Mouse (Mus musculus) C2C12 (cell line): ENCODE measurements around the gene Abhd2. TPM values are rescaled to one million over a fixed set of nuclear protein-coding genes. Genes with fewer than 3 reads are reported as not detected.

ENCODE experiments used
- H3K27me3 ChIP-seq: one replicate; pipeline ENCODE4 v1.6.1; 2011; ENCODE audit not compliant: control insufficient read depth, insufficient read depth, insufficient read length
- H3K36me3 ChIP-seq: one replicate; pipeline ENCODE4 v1.6.1; 2011; ENCODE audit not compliant: control insufficient read depth, insufficient read depth
- H3K4me3 ChIP-seq: one replicate; pipeline ENCODE4 v1.5.1; 2011; ENCODE audit warnings: mild to moderate bottlenecking, control low read depth; ENCODE audit not compliant: poor library complexity, insufficient read depth, severe bottlenecking
- H3K79me2 ChIP-seq: one replicate; pipeline ENCODE4 v1.6.1; 2011; ENCODE audit not compliant: control insufficient read depth, insufficient read depth
- H3K79me3 ChIP-seq: one replicate; pipeline ENCODE4 v1.6.1; 2011; ENCODE audit warnings: low read depth, control low read depth
- H3ac ChIP-seq: one replicate; pipeline ENCODE3; 2011; ENCODE audit warnings: low read depth; ENCODE audit not compliant: control insufficient read depth, insufficient read length
- CEBPB ChIP-seq: IDR thresholded peaks from one replicate; pipeline ENCODE4 v1.6.1; 2011; ENCODE audit warnings: low read depth, mild to moderate bottlenecking, control low read depth, moderate library complexity
- CTCF ChIP-seq: IDR thresholded peaks from one replicate; pipeline ENCODE4 v1.5.1; 2011; ENCODE audit not compliant: control insufficient read depth, insufficient read depth, insufficient read length
- FOSL1 ChIP-seq: IDR thresholded peaks from one replicate; pipeline ENCODE4 v1.8.0; 2011; ENCODE audit warnings: mild to moderate bottlenecking, low read length; ENCODE audit not compliant: poor library complexity, insufficient read depth, severe bottlenecking
- MAX ChIP-seq: IDR thresholded peaks from one replicate; pipeline ENCODE4 v1.6.1; 2011; ENCODE audit warnings: mild to moderate bottlenecking, control low read depth
- MYOD1 ChIP-seq: IDR thresholded peaks from one replicate; pipeline ENCODE4 v1.6.1; 2011; ENCODE audit warnings: low read depth; ENCODE audit not compliant: control insufficient read depth, insufficient read length
- MYOG ChIP-seq: IDR thresholded peaks from one replicate; pipeline ENCODE4 v1.6.1; 2011; ENCODE audit not compliant: control insufficient read depth, insufficient read length; ENCODE audit errors: extremely low read depth
- USF1 ChIP-seq: IDR thresholded peaks from one replicate; pipeline ENCODE4 v1.6.1; 2011; ENCODE audit warnings: low read depth, mild to moderate bottlenecking, control low read depth, moderate library complexity
- polyA plus RNA-seq: library from polyadenylated mRNA; unstranded; fragments of >200 nt; fragmentation: generic; extraction: Trizol; gene quantifications from one replicate; pipeline ENCODE4 v1.2.1, GENCODE M21; 2012; ENCODE audit warnings: missing spikeins

The Abhd2 gene
- polyA plus RNA-seq, 1 experiment: 28.3 TPM

DNA sequence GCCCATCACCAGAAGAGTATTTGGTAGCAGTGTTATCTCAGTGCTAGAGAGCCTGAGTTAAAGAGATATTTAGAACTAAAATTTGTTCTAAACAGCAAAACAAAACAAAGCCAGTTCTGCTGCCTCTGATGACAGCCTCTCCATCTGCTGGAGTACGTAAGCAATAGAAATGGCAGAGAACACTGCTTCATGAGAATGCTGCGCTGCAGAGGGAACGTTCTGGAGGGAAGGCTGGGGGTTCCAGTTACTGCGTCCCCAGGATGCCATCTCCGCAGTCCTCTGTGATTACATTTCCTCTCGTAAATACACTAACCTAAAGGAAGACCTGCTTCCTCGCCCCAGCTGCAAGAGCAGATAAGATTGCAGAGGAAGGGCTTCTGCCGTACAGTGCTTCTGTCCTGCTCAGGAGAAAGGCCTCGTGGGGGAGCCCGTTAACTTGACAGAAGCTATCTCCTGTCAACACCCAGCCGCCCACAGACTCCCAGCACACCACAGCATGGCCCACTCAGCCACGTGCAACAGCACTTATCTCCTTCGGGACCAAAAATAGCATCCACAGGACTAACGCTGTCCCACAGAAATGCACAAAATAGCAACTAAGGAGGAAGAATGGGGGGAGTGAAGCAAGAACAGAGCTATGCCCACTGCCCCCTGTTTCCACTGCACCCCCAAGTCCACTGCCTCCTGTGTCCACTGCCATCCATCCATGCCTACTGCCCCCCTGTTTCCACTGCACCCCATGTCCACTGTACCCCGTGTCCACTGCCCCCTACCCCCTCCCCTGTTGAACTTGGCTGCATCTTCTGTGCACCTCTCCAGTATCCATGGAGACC lies 85.6 kb downstream of the Abhd2 start:
- H3K4me3 ChIP-seq: no peak overlapping the region
- TF ChIP-seq CTCF (no peak), MAX (no peak), USF1 (no peak), MYOD1 (no peak), CEBPB (no peak), MYOG (no peak), FOSL1 (no peak)
- no peaks in the 10 kb centered on the region for H3K79me3 ChIP-seq
- H3K27me3 ChIP-seq: no peaks in the 10 kb centered on the region
- H3K79me2 ChIP-seq: no peaks in the 10 kb centered on the region
- H3K36me3 ChIP-seq: peaks cover 72% of the 10 kb centered on the region
- no peak overlapping the region for H3ac ChIP-seq

DNA sequence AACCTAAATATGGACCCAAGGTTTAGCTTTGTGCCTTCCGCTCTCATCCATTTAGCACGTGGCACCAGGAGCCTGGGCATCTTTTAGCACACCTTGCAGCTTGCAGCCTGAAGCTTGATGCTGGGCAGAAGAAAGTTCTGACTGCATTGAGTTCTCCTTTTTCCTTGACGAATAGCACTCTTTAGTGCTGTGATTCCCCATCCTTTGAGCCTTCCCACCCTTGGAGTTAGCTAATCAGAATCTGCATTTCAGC lies 86.1 kb downstream of the Abhd2 start:
- Histone ChIP-seq H3K4me3 (no peak overlapping the region), H3K79me2 (no peaks in the 10 kb centered on the region), H3K36me3 (peaks cover 66% of the 10 kb centered on the region), H3K79me3 (no peaks in the 10 kb centered on the region), H3ac (no peak overlapping the region), H3K27me3 (no peaks in the 10 kb centered on the region)
- TF ChIP-seq CTCF: no peak
- no peak for TF ChIP-seq MYOD1
- TF ChIP-seq FOSL1: no peak
- TF ChIP-seq CEBPB: no peak
- TF ChIP-seq MYOG: no peak
- no peak for TF ChIP-seq USF1
- no peak for TF ChIP-seq MAX

- no peak overlapping the region for H3ac ChIP-seq
- peaks cover 58% of the 10 kb centered on the region for H3K36me3 ChIP-seq
- H3K79me2 ChIP-seq: no peaks in the 10 kb centered on the region
- H3K27me3 ChIP-seq: no peaks in the 10 kb centered on the region
- no peak overlapping the region for H3K4me3 ChIP-seq
- TF ChIP-seq CTCF (no peak), CEBPB (no peak), MYOD1 (no peak)
- no peaks in the 10 kb centered on the region for H3K79me3 ChIP-seq
These were observed 87.1 kb downstream of the Abhd2 start for GRCm38 (mm10) chr7:79360056-79360455.

DNA sequence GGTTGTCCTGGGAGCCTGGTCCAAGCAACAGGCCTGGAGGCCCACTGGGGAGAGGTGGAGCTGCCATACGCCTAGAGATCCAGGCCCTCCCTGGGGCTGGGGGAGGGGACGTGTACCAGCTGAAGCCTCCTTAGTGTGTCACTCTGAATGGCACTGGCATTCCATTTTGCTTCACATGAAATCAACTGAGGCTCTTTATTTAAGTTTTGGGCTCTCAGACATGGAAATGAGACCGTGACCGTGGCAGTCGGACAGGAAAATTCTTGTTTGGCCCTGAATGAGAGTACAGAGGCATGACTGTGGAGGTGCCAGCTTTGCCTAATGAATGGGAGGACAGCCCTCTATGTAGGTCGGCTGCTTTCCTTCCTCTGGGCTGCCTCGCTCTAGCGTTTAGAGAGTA lies 89.2 kb downstream of the Abhd2 start:
- Histone ChIP-seq H3K79me2 (no peaks in the 10 kb centered on the region), H3ac (no peak overlapping the region), H3K4me3 (no peak overlapping the region), H3K79me3 (no peaks in the 10 kb centered on the region), H3K36me3 (peaks cover 44% of the 10 kb centered on the region), H3K27me3 (no peaks in the 10 kb centered on the region)
- TF ChIP-seq FOSL1 (no peak), MYOG (no peak), CTCF (no peak), MAX (no peak), MYOD1 (no peak), CEBPB (no peak), USF1 (no peak)

GRCm38 (mm10) chr7:79362830-79363229 lies 89.8 kb downstream of the Abhd2 start:
- H3K79me2 ChIP-seq: no peaks in the 10 kb centered on the region
- no peaks in the 10 kb centered on the region for H3K79me3 ChIP-seq
- H3K4me3 ChIP-seq: no peak overlapping the region
- H3ac ChIP-seq: no peak overlapping the region
- H3K36me3 ChIP-seq: peaks cover 40% of the 10 kb centered on the region
- no peaks in the 10 kb centered on the region for H3K27me3 ChIP-seq
- TF ChIP-seq CEBPB (no peak), FOSL1 (no peak), CTCF (no peak), MYOD1 (no peak), USF1 (no peak), MAX (no peak), MYOG (no peak)
